Mouse (Mus musculus) G1E (cell line): ENCODE measurements around the gene Tmem56. TPM values are rescaled to one million over a fixed set of nuclear protein-coding genes. Genes with fewer than 3 reads are reported as not detected.

ENCODE experiments used
- ATAC-seq: 2 replicates; pipeline ENCODE4 v1.8.0; 2016; ENCODE audit warnings: mild to moderate bottlenecking; ENCODE audit not compliant: insufficient number of reproducible peaks, poor library complexity, low FRiP score, severe bottlenecking; ENCODE audit errors: extremely low read depth
- DNase-seq: peaks from one replicate; pipeline ENCODE4 v3.0.0; 2012; ENCODE audit warnings: low spot score
- H3K27me3 ChIP-seq: 2 replicates; pipeline ENCODE4 v1.6.1; 2012; ENCODE audit warnings: mild to moderate bottlenecking, low read length, inconsistent platforms; ENCODE audit not compliant: insufficient read depth
- H3K36me3 ChIP-seq: replicated peaks from 2 replicates; pipeline ENCODE3; 2012; ENCODE audit warnings: mild to moderate bottlenecking, inconsistent platforms
- H3K4me1 ChIP-seq: 2 replicates; pipeline ENCODE4 v1.6.1; 2012; ENCODE audit warnings: low read depth, low read length, inconsistent platforms, mixed read lengths; ENCODE audit not compliant: insufficient read depth
- H3K4me3 ChIP-seq: 2 replicates; pipeline ENCODE4 v1.5.1; 2012; ENCODE audit warnings: low read depth, mild to moderate bottlenecking, inconsistent platforms, low read length, moderate library complexity, mixed read lengths
- H3K9me3 ChIP-seq: replicated peaks from 2 replicates; pipeline ENCODE4 v1.6.1; 2012; ENCODE audit warnings: inconsistent platforms
- CTCF ChIP-seq: IDR thresholded peaks from 2 replicates; pipeline ENCODE4 v1.5.1; 2012; ENCODE audit warnings: low read depth, low read length, inconsistent platforms, mixed read lengths
- GATA1 ChIP-seq: IDR thresholded peaks from 2 replicates; pipeline ENCODE4 v1.6.1; 2012; ENCODE audit warnings: borderline replicate concordance, low read length, inconsistent platforms, mixed read lengths
- GATA2 ChIP-seq: IDR thresholded peaks from 2 replicates; pipeline ENCODE4 v1.6.1; 2012; ENCODE audit warnings: low read depth, low read length, inconsistent platforms, borderline replicate concordance
- POLR2AphosphoS5 ChIP-seq: IDR thresholded peaks from 2 replicates; pipeline ENCODE4 v1.6.1; 2012; ENCODE audit warnings: low read depth, low read length, inconsistent platforms; ENCODE audit not compliant: insufficient replicate concordance
- TAL1 ChIP-seq: conservative IDR thresholded peaks from 2 replicates; pipeline ENCODE4 v1.6.1; 2012; ENCODE audit warnings: low read depth, low read length, inconsistent platforms, mixed read lengths
- polyA plus RNA-seq: library from polyadenylated mRNA; stranded (reverse); fragments of >175 nt; gene quantifications from 2 replicates; pipeline ENCODE4 v1.2.3, GENCODE M21; 2012
- total RNA-seq, 2 experiments: library from RNA; stranded (forward) in 1 of 2; stranded (reverse) in 1 of 2; fragments of 200-1000 nt in 1 of 2; fragments of >200 nt in 1 of 2; fragmentation: Nextera tagmentation in 1 of 2; gene quantifications; 2 replicates each; pipeline ENCODE4 v1.2.3; 2014 to 2017

Tmem56 gene
- total and polyA plus RNA-seq, 3 experiments: 6.7 to 91.0 (median 34.1) TPM

- no peak for TF ChIP-seq POLR2AphosphoS5
- TF ChIP-seq GATA2: no peak
- no peak for TF ChIP-seq TAL1
- no peak for TF ChIP-seq CTCF
- TF ChIP-seq GATA1: no peak
- H3K36me3 ChIP-seq: peaks cover 13% of the 10 kb centered on the region
- ATAC-seq (no peak), DNase-seq (no peak)
- H3K4me3 ChIP-seq: no peak overlapping the region
- no peaks in the 10 kb centered on the region for H3K9me3 ChIP-seq
- peaks cover 11% of the 10 kb centered on the region for H3K4me1 ChIP-seq
- no peaks in the 10 kb centered on the region for H3K27me3 ChIP-seq
These were observed 126.9 kb downstream of the Tmem56 start for GRCm38 (mm10) chr3:121156043-121156442.

Other genes with a start within 250 kb of the Tmem56 start
- 8.9 and 14.4 TPM in 2 replicates for gene Rwdd3, start 111.4 kb downstream of the Tmem56 start, total RNA-seq (2014; fragmentation: Nextera tagmentation)
- gene Rwdd3, start 111.4 kb downstream of the Tmem56 start, total RNA-seq (2017): 11.2 and 12.6 TPM in 2 replicates
- 0.99 and 1.1 TPM in 2 replicates for gene Rwdd3, start 111.4 kb downstream of the Tmem56 start, polyA plus RNA-seq
- 29.9 and 44.2 TPM in 2 replicates for gene Alg14, start 8.7 kb upstream of the Tmem56 start, total RNA-seq (2014; fragmentation: Nextera tagmentation)
- gene Alg14, start 8.7 kb upstream of the Tmem56 start, total RNA-seq (2017): 9.2 and 9.4 TPM in 2 replicates
- gene Alg14, start 8.7 kb upstream of the Tmem56 start, polyA plus RNA-seq: 3.5 and 6.2 TPM in 2 replicates
- not detected in 2 replicates for gene Cnn3, start 143.4 kb upstream of the Tmem56 start, total RNA-seq (2014; fragmentation: Nextera tagmentation)
- gene Cnn3, start 143.4 kb upstream of the Tmem56 start, total RNA-seq (2017): 0.33 TPM in 1 of 2 replicates, not detected in the other
- gene Cnn3, start 143.4 kb upstream of the Tmem56 start, polyA plus RNA-seq: not detected in 2 replicates
- not detected in 2 replicates for gene Slc44a3, start 249.3 kb upstream of the Tmem56 start, total RNA-seq (2014; fragmentation: Nextera tagmentation)
- 0.06 and 0.33 TPM in 2 replicates for gene Slc44a3, start 249.3 kb upstream of the Tmem56 start, total RNA-seq (2017)
- not detected in 2 replicates for gene Slc44a3, start 249.3 kb upstream of the Tmem56 start, polyA plus RNA-seq